ENCODE assay signal across 11 mouse cellular contexts in genomic region chr2:166446536-166446935, GRCm38 (mm10).
A peak's percentile ranks its signal among the peaks of the same experiment; 100 is the strongest.
DNase-seq lines count a peak whose midpoint lies in the region; ATAC-seq lines count a peak whose summit lies in the region.
"Had no signal": no experiment of that assay in that cellular context is flagged by ENCODE, and none has a peak within 500 bp of the region (broad histone marks: within the 10 kb centered on the region; RNA-seq: fewer than 3 reads in every experiment).

No protein-coding gene starts in this region.

- ATAC-seq in kidney, embryonic 15.5 days (replicated peaks; ENCODE audit: low FRiP score) = no peak
- ATAC-seq in heart, embryonic 11.5 days (replicated peaks; ENCODE audit: insufficient number of reproducible peaks, low FRiP score, low TSS enrichment) = no peak; the same call in 1 of the 2 replicates
- no peak for ATAC-seq in midbrain, embryonic 13.5 days

- 0 out of 2 replicates have a peak overlapping the region, but pooled peaks have one; percentile 37 for H3K27ac ChIP-seq in kidney, embryonic 15.5 days
- H3K27ac ChIP-seq in heart, embryonic 11.5 days (ENCODE audit: low read depth, low read length) = 0 out of 2 replicates have a peak overlapping the region, but pooled peaks have one; percentile 46
- no peak overlapping the region for H3K27ac ChIP-seq in midbrain, embryonic 13.5 days
- H3K27ac ChIP-seq: embryonic facial prominence, embryonic 15.5 days had no signal

- H3K4me1 ChIP-seq in kidney, embryonic 15.5 days = peaks cover 70% of the 10 kb centered on the region
- H3K4me1 ChIP-seq in heart, embryonic 11.5 days (ENCODE audit: control insufficient read depth, insufficient read depth, low read length) = peaks cover 35% of the 10 kb centered on the region
- peaks cover 38% of the 10 kb centered on the region for H3K4me1 ChIP-seq in megakaryocyte, embryonic 14.5 days
- peaks cover 58% of the 10 kb centered on the region for H3K4me1 ChIP-seq in midbrain, embryonic 13.5 days (replicated peaks)

- 70% methylated on average over 3 of the region's 3 CpGs for WGBS in kidney, embryonic 15.5 days
- 57% methylated on average over 3 of the region's 3 CpGs for WGBS in heart, embryonic 11.5 days (ENCODE audit: insufficient replicate concordance)
- WGBS in midbrain, embryonic 13.5 days = 91% methylated on average over 3 of the region's 3 CpGs

- no peak overlapping the region for H3K4me3 ChIP-seq in kidney, embryonic 15.5 days (replicated peaks)
- H3K4me3 ChIP-seq in heart, embryonic 11.5 days (ENCODE audit: low read depth, low read length) = no peak overlapping the region
- peak overlapping the region; percentile 53 for H3K4me3 ChIP-seq in megakaryocyte, embryonic 14.5 days (replicated peaks)
- H3K4me3 ChIP-seq in midbrain, embryonic 13.5 days (replicated peaks) = no peak overlapping the region
- H3K4me3 ChIP-seq: embryonic facial prominence, embryonic 15.5 days had no signal

- H3K9ac ChIP-seq in kidney, embryonic 15.5 days = no peak overlapping the region
- H3K9ac ChIP-seq in heart, embryonic 11.5 days (ENCODE audit: low read depth, low read length) = no peak overlapping the region
- H3K9ac ChIP-seq in midbrain, embryonic 13.5 days (replicated peaks) = no peak overlapping the region
- H3K9ac ChIP-seq: embryonic facial prominence, embryonic 15.5 days; lung, embryonic 14.5 days had no signal

- no peak overlapping the region for H3K4me2 ChIP-seq in kidney, embryonic 15.5 days
- no peak overlapping the region for H3K4me2 ChIP-seq in heart, embryonic 11.5 days
- no peak overlapping the region for H3K4me2 ChIP-seq in midbrain, embryonic 13.5 days (replicated peaks)
- H3K4me2 ChIP-seq: embryonic facial prominence, embryonic 15.5 days; lung, embryonic 14.5 days had no signal

- no peaks in the 10 kb centered on the region for H3K9me3 ChIP-seq in kidney, embryonic 15.5 days (replicated peaks)
- H3K9me3 ChIP-seq in heart, embryonic 11.5 days (replicated peaks; ENCODE audit: control insufficient read depth, low read length) = no peaks in the 10 kb centered on the region
- no peaks in the 10 kb centered on the region for H3K9me3 ChIP-seq in megakaryocyte, embryonic 14.5 days
- no peaks in the 10 kb centered on the region for H3K9me3 ChIP-seq in midbrain, embryonic 13.5 days
- H3K9me3 ChIP-seq: embryonic facial prominence, embryonic 15.5 days had no signal

- H3K36me3 ChIP-seq in kidney, embryonic 15.5 days = no peaks in the 10 kb centered on the region
- H3K36me3 ChIP-seq in heart, embryonic 11.5 days (ENCODE audit: control insufficient read depth, insufficient read depth, low read length) = no peaks in the 10 kb centered on the region
- no peaks in the 10 kb centered on the region for H3K36me3 ChIP-seq in megakaryocyte, embryonic 14.5 days (replicated peaks; ENCODE audit: low read length)
- H3K36me3 ChIP-seq in midbrain, embryonic 13.5 days = no peaks in the 10 kb centered on the region
- H3K36me3 ChIP-seq: embryonic facial prominence, embryonic 15.5 days had no signal

- DNase-seq in kidney, postnatal 4 days = no peak
- peak; percentile 54 for DNase-seq in NIH3T3 (ENCODE audit: low read depth)
- DNase-seq in left cerebral cortex, adult 9 months (ENCODE audit: low spot score in 2 of 2) = no peak
- no peak for DNase-seq in thymus, adult 18-20 months
- DNase-seq: gastrocnemius, postnatal 36 days; lung, embryonic 14.5 days had no signal

- H3K27me3 ChIP-seq in kidney, embryonic 15.5 days = 0 out of 2 replicates have a peak, but pooled peaks cover 7% of the 10 kb centered on the region
- H3K27me3 ChIP-seq in heart, embryonic 11.5 days (ENCODE audit: control insufficient read depth, insufficient read depth, low read length) = no peaks in the 10 kb centered on the region
- H3K27me3 ChIP-seq in megakaryocyte, embryonic 14.5 days (replicated peaks) = peaks cover 46% of the 10 kb centered on the region
- 0 out of 2 replicates have a peak, but pooled peaks cover 3% of the 10 kb centered on the region for H3K27me3 ChIP-seq in midbrain, embryonic 13.5 days
